Mouse (Mus musculus) layer of hippocampus, adult 2 months (tissue): ENCODE measurements around the gene Pip5k1c. TPM values are rescaled to one million over a fixed set of nuclear protein-coding genes. Genes with fewer than 3 reads are reported as not detected.

ENCODE experiments used
- DNase-seq, 2 experiments: peaks; one replicate each; pipeline ENCODE4 v3.0.0; 2022; ENCODE audit warnings: low spot score in 2 of 2
- H3K27ac ChIP-seq: fragments of 200-600 bp; 2 replicates; pipeline ENCODE4 v1.8.1; 2022
- H3K4me3 ChIP-seq: fragments of 200-600 bp; 2 replicates; pipeline ENCODE4 v1.8.1; 2022; ENCODE audit warnings: mild to moderate bottlenecking
- CTCF ChIP-seq: fragments of 200-600 bp; conservative IDR thresholded peaks from 2 replicates; pipeline ENCODE4 v1.8.1; 2022; ENCODE audit warnings: antibody characterized with exemption, mild to moderate bottlenecking, moderate library complexity
- microRNA-seq, 2 experiments: library from miRNA; unstranded; fragments of <30 nt; microRNA quantifications; one replicate each; pipeline ENCODE4 v1.2.0; 2021
- total RNA-seq, 2 experiments: library from RNA; stranded (reverse); gene quantifications; 2 replicates each; pipeline ENCODE4 v1.2.3; 2021

Gene Pip5k1c
- total RNA-seq, 2 experiments from 2014 or later, result 308 to 314 TPM

DNA sequence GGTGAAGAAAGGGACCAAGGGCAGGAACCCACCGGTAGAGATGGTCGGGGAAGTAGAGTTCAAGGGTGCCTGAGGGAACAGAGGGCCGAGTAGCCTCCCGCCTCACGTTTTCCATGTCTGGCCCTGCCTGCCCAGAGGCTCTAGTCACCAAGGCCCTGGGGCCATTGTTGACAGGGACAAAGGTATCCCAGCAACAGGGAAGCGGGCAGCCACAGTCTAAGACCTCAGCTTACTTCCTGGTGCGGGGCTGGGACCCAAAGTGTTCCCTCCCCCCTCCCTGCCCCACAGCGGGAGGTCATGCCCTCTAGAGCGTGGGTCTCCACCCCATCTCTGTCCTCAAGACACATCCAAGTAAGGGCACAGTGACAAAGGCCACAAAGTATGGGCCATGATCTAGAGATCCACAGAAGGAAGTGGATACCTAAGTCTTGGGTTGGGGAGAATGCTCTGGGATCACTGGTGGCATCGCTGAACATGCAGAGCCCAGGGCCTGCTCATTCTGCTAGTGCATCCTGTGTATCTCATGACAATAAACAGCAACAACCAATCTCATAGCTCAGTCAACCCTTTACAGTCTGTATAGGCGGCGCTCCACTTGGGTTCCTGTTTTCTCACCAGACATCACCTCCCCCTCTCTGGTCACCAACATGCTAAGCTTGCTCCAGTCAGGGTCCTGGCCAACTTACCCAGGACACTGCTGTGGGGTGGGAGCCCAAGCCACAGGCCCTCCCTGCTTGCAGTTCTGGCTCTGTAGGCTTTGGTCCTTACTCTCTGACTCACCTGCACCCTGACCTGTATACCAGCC is 73.1 kb downstream of the Pip5k1c start, which contains the start of gene 4930404N11Rik:
TSS of gene 4930404N11Rik (minus strand) at position 145 of the 805 bp plus-strand sequence.
- no peak within 1 kb of the TSS for H3K4me3 ChIP-seq
- no peak for DNase-seq
- TF ChIP-seq CTCF, result no peak
- peak within 1 kb of the TSS; percentile 28 for H3K27ac ChIP-seq

DNA sequence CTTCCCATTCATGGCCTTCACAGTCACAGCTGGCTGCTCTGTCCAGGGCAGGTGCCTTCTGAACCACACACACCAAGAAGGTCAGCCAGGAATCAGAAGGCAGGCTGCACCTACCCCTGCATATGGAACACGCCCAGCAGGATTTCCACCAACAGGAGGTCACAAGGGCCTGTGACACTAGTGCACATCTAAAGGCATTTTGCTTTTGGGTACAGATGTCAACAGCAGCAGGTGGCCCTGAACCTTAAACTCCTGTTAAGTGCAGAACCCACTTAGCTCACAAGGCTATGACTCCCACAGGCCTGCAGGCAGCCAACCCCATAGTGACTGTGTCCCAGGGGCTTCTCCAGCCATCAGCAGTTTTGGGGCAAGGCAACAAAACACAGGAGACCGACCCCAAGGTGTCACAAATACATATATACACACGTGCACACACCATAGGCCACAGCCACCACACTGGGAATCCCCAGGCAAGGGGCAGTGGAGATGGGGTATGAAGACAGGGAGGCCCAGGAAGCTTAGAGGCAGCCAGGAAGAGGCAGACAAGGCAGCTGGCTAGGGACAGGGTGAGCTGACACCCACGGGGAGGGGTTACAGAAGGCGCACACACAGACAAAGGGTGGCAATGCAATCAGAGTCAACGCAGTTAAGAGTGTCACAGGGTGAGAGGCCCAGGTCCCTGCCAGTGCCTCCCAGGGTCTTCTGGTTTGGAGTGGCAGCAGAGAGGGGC is 73.9 kb downstream of the Pip5k1c start:
- no peak overlapping the region for H3K4me3 ChIP-seq
- no peak for TF ChIP-seq CTCF
- peak overlapping the region; percentile 28; the same call in 1 of the 2 replicates for H3K27ac ChIP-seq
- DNase-seq, result no peak

DNA sequence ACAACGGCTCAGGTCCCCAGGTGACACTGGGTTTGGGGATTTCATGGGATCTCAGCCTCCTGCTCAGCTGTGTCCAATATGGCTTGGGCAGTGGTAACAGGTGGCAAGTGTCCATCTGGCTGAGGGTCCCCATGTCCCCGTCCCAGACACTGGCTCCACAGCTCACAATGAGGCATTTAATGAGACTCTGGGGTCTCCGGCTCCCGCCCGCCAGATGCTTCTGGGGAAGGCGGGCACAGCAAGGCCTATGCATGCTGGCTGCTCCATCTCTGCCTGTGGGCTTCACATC is 74.4 kb downstream of the Pip5k1c start:
- no peak for DNase-seq
- TF ChIP-seq CTCF, result no peak
- Histone ChIP-seq H3K4me3 (no peak overlapping the region), H3K27ac (no peak overlapping the region)

Small RNA genes lying within 50 kb of the gene (microRNA-seq; reads per million reads assigned to microRNA genes)
- 15.3 to 30.0 reads per million in 2 experiments for gene Mir3057

Other genes starting within 250 kb of the Pip5k1c start
- 100 to 1,000 TPM; 176 TPM for gene Sgta, start 232.8 kb upstream of the Pip5k1c start, total RNA-seq
- 10 to 100 TPM; 52.0 to 52.6 TPM for gene Thop1, start 222.9 kb upstream of the Pip5k1c start, total RNA-seq
- gene Creb3l3, start 194.1 kb upstream of the Pip5k1c start, total RNA-seq, result under 1 TPM; 0.20 to 0.66 TPM
- 100 to 1,000 TPM; 132 to 139 TPM for gene Map2k2, start 187.0 kb upstream of the Pip5k1c start, total RNA-seq
- gene Zbtb7a, start 157.7 kb upstream of the Pip5k1c start, total RNA-seq, result 100 to 1,000 TPM; 103 to 109 TPM
- 10 to 100 TPM; 29.4 to 29.5 TPM for gene Pias4, start 125.0 kb upstream of the Pip5k1c start, total RNA-seq
- gene Eef2, start 116.3 kb upstream of the Pip5k1c start, total RNA-seq, result 100 to 1,000 TPM; 907 to 909 TPM
- gene Dapk3, start 110.0 kb upstream of the Pip5k1c start, total RNA-seq, result 10 to 100 TPM; 73.6 to 78.4 TPM
- gene 4930442H23Rik, start 109.1 kb upstream of the Pip5k1c start, total RNA-seq, result not detected
- under 1 TPM; 0.32 to 0.33 TPM for gene Nmrk2, start 90.9 kb upstream of the Pip5k1c start, total RNA-seq
- gene Atcay, start 62.1 kb upstream of the Pip5k1c start, total RNA-seq, result 100 to 1,000 TPM; 144 to 150 TPM
- gene Zfr2, start 59.8 kb upstream of the Pip5k1c start, total RNA-seq, result 10 to 100 TPM; 66.2 to 70.2 TPM
- 100 to 1,000 TPM; 260 to 267 TPM for gene Matk, start 40.0 kb upstream of the Pip5k1c start, total RNA-seq
- 10 to 100 TPM; 37.4 to 42.0 TPM for gene Mrpl54, start 26.0 kb upstream of the Pip5k1c start, total RNA-seq
- 10 to 100 TPM; 32.6 to 37.3 TPM for gene Apba3, start 26.0 kb upstream of the Pip5k1c start, total RNA-seq
- gene Tjp3, start 1.4 kb upstream of the Pip5k1c start, total RNA-seq, result under 1 TPM; 0.54 to 0.91 TPM
- gene Cactin, start 28.1 kb downstream of the Pip5k1c start, total RNA-seq, result 10 to 100 TPM; 27.6 to 30.7 TPM
- 1 to 10 TPM; 1.3 to 1.4 TPM for gene Tbxa2r, start 35.8 kb downstream of the Pip5k1c start, total RNA-seq
- 1 to 10 TPM; 1.7 to 1.8 TPM for gene Gipc3, start 50.3 kb downstream of the Pip5k1c start, total RNA-seq
- gene Hmg20b, start 57.5 kb downstream of the Pip5k1c start, total RNA-seq, result 10 to 100 TPM; 27.5 to 30.8 TPM
- 10 to 100 TPM; 42.8 to 45.9 TPM for gene Mfsd12, start 64.5 kb downstream of the Pip5k1c start, total RNA-seq
- gene 4930404N11Rik, start 72.9 kb downstream of the Pip5k1c start, total RNA-seq, result 1 to 10 TPM; 1.6 to 2.4 TPM
- 10 to 100 TPM; 70.1 to 72.0 TPM for gene Fzr1, start 85.6 kb downstream of the Pip5k1c start, total RNA-seq
- gene Dohh, start 91.5 kb downstream of the Pip5k1c start, total RNA-seq, result 10 to 100 TPM; 75.9 to 79.7 TPM
- gene Gm48551, start 91.5 kb downstream of the Pip5k1c start, total RNA-seq, result 1 to 10 TPM; 4.4 to 6.1 TPM
- 1 to 10 TPM; 5.5 to 8.1 TPM for gene Gm48552, start 96.0 kb downstream of the Pip5k1c start, total RNA-seq
- 1 to 10 TPM; 1.9 to 2.1 TPM for gene Smim24, start 100.1 kb downstream of the Pip5k1c start, total RNA-seq
- 10 to 100 TPM; 60.0 to 60.1 TPM for gene Nfic, start 162.7 kb downstream of the Pip5k1c start, total RNA-seq
- 100 to 1,000 TPM; 286 to 287 TPM for gene Celf5, start 189.7 kb downstream of the Pip5k1c start, total RNA-seq
- gene Ncln, start 203.4 kb downstream of the Pip5k1c start, total RNA-seq, result 10 to 100 TPM; 83.1 to 93.5 TPM
- under 1 TPM; 0.39 to 0.95 TPM for gene S1pr4, start 207.2 kb downstream of the Pip5k1c start, total RNA-seq
- 1 to 10 TPM; 1.9 to 2.5 TPM for gene Gna15, start 231.3 kb downstream of the Pip5k1c start, total RNA-seq